Mouse (Mus musculus) layer of hippocampus, postnatal 36 days (tissue): ENCODE data around the gene Pde3a. TPM values are rescaled to one million over a fixed set of nuclear protein-coding genes. Genes with fewer than 3 reads are reported as not detected.

Experiments used
- DNase-seq, 2 experiments: peaks; one replicate each; pipeline ENCODE4 v3.0.0; 2022
- total RNA-seq, 2 experiments: library from RNA; stranded (reverse); gene quantifications; 2 replicates each; pipeline ENCODE4 v1.2.3; 2021

Gene Pde3a
- total RNA-seq, 2 experiments from 2014 or later: 2.4 to 2.9 TPM

DNA sequence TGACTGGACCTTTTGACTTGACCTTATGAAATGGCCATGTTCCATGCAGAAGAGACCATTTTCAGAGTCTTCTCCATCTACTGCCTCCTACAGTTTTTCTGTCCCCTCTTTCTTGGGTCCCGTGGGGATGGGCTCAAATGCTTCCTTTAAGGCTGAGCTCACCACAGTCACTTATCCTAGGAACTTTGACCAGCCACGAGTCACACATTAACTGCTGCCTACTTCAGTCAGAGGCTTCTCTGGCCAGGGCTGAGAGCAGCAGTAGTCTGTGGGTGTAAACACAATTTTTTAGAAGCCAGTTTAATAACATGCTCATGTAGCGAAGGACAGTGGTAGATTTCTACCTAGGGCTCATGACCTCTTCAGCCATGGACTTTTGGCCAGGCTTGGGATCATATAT is 79.0 kb downstream of the Pde3a start:
- DNase-seq: no peak

DNA sequence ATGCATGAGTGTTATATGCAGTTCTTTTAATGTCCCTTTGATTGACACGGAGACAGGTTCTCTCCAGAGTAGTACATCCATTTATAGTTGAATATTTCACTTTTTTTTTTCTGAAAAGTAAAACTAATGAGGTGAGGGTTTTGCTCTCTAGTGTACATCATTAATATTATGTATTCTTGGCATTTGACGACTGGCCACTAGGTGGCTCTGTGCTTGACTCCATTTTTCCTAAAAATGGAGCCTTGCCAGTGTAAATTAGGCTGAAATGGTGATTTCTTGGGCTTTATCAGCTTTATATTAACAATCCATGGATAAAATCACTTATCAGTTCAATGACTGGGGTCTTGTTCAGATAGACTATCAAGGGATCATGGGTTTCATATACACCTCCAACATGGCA is 82.4 kb downstream of the Pde3a start:
- DNase-seq: no peak

DNA sequence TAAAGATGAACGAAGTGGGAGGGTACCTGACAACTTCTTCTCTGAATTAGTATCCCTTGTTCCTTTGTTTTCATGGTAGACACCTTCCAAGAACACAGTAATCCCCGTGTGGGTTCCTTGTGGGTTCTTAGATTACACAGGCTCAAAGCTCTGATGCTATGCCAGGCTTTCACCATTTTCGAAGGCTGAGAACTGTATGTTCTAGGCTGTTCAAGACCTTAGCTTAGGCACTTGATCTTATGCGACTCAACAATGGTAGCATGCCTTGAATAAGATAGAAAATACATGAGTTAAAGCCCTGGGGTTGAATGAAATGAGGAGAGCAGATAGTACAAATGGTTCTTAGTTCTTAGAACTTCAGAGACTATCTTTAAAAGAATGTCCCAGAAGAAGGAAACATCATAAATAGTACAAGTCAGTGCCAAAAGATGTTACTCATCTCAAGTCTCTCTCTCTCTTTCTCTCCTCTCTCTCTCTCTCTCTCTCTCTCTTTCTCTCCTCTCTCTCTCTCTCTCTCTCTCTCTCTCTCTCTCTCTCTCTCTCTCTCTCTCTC is 83.6 kb downstream of the Pde3a start:
- DNase-seq: no peak

DNA sequence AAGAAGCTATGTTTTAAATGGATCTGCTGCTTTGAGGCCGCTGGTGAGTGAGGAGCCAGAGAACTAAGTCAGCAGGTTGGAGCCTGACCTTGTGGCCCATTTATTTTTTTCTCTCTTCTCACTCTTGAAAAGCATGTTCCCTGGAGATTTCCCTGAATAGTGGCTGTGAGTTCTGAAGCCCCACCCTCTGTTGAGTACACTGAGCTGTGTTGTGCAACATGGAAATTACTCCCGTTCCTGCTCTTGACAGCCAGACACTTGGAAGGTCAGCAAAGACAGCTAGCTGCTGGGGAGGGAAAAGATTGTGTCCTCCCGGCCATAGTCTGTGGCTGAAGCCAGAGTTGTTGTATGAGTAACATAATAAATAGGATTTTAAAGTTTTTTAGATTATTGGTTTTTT is 84.2 kb downstream of the Pde3a start:
- DNase-seq: no peak

DNA sequence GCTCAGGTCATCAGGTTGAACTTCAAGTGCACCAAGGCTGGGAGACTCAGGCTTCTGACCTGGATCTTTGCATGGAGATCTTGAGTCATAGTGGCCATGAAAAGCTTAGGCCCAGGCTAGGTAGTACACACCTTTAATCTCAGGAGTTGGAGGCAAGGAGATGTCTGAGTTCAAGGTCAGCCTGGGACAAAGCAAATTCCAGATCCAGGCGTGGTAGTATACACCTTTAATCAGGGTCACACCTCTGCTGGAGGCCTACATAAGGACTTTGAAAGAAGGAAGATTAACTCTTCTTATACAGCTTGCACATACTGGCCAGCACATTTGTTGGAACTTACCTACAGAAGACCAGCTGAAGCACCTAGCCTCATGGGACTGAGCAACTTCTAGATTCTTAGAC is 86.8 kb downstream of the Pde3a start:
- no peak for DNase-seq

DNA sequence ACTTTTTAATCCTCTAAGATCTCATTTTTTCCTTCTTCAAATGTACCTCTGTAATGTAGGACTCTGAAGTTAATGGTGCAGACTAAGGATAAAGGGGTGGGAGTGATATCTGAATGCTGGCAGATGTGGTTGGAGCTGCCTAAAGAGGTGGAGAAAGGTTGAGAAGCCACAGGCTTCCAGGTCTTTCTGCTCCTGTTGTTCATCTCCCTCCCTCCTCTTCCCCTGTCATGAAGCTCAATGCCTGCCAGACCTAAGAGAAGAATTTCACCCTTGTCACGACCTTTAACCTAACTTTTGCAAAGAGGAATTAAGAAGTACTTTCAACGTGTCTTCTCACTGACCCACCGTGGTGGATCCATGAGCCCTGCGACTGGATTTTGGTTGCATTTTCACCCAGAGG is 87.4 kb downstream of the Pde3a start:
- no peak for DNase-seq

DNA sequence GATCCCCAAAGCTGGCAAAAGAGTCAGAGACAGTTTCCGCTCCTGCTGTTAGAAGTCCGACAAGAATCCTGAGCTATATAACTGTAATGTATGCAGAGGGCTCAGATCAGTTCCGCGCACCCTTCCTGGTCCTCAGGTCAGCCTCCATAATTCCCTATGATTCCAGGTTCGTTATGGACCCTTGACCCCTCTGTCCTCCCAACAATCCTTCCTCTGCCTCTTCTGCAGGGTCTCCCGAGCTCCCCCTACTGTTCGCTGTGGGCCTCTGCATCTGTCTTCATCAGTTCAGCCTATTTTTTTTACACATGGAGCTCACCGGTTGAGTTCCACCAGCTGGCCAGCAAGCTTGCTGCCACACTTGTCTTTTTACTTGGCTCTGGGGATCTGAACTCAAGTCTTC is 88.6 kb downstream of the Pde3a start:
- DNase-seq: no peak

DNA sequence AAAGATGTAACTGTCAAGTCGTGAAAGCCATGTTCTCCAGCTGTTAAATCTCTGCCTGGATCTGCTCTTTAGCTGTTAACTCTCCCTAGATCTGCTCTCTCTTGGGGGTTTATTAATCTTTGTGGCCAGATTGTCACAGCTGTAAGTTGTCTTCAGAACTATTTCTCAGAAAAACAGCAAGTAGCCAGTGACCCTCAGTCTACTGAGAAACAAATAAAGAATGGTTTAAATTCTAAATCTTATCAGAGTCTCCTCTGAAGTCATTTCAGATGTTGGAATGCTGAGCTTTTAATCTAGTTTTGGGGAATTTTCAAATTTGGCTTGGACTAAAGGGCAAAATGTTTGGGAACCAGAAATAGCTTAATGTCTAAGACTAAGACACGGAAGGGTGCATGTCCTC is 92.3 kb downstream of the Pde3a start:
- DNase-seq: no peak

DNA sequence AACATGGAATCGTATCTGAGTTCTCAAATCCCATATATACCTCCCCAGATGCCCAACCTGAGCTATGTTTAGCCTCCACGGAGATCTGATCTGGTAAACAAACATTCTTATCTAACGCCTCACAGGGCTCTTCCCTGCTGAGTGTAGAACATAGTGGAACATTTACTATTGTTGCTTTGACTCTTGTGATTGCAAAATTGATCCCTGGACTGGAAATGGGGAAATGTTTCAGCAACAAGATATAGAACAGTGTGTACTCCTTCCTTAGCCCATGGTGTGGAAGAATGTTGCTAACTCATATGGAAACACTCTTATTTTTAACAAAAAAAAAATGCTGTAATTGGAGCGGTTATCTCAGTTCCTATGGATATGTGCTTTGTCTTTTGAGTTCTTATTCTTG is 98.8 kb downstream of the Pde3a start:
- no peak for DNase-seq

DNA sequence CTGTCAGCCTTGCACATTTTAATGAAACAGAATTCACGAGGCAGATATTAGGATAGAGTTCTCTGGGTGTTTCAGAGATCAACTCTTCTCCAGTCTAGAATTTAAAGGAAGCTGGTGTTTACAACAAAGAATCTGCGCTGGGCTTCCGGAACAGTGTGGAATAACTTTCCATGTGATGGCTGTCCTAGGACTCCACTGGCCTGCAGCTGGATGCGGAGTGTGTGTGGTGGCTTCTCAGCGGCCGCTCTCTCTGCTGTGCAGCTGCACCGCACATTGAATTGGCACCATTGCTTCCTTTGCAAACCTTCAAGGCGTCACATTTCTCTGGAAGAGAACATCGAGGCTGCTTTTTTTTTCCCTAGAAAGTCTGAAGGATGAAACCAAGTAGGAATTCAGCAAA is 99.5 kb downstream of the Pde3a start:
- DNase-seq: no peak

DNA sequence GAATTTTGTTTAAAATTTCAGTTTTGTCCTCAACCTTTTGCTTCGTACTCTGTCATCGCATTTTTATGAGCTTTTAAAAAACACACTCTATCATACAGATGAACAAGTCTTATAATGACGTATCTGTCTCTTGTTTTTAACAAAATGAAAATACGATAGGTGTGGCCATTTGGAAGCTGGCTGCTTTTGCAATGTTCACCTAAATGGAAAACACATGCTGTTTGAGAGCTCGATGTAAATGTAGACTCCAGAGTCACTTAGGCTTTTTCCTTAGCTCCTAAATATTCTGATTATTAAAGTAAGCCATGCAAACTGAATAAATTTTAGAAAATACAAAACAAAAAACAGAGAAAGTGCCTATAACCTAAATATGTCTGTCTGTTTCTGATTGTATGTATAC is 101.2 kb downstream of the Pde3a start:
- DNase-seq: no peak

DNA sequence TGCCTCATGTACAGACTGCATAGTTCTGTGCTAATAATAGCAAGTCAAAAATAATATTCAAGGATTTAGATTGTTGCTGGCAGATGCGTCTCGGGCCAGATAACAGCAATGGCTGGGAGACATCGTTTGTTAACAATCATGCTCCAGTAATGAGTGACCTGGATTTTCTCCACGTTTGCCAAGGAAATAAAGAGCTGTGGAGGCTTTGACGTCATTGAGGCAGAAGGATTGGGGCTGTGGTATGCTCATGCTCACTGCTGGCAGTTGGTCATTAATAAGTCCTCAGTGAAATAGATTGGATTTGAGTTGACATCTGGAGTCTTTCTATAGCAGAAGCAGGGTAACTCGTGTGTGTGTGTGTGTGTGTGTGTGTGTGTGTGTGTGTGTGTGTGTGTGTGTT is 103.2 kb downstream of the Pde3a start:
- DNase-seq: no peak

DNA sequence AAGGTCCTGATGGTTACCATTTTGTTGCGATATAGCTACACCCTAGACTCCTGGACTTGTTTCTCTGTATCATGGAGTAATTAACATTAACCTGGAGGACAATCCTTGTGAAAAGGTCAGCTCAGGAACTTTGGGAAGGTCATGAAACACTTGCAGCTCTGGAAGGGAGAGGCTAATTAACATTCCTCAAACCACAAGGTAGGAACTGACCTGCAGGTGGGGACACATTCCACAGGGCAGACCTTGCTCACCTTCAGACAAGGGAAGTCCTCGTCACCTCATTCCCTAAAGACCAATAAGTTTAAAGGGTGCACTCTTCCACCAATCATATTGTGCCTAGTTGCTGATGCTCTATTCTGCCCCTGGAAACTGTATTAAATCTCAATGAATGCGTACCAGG is 114.6 kb downstream of the Pde3a start:
- DNase-seq: no peak

DNA sequence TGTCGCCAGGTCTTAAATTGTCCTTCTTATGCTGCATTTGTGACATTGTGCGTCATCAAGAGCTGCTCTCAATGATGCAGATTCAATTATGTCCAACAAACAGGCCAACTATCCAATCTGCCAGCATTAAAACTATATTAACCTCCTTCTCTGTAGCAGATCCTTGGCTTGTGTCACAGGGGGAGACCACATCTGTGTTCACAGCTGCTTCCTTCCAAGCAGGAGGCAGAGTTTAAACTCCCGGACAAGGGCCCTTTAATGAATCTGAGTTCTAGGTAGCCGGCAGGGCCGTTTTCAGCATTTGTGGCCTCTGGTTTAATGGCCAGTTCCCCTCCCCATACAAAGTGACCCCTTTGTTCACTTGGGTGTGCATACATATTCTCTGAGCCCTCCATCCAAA is 118.0 kb downstream of the Pde3a start:
- DNase-seq: no peak

DNA sequence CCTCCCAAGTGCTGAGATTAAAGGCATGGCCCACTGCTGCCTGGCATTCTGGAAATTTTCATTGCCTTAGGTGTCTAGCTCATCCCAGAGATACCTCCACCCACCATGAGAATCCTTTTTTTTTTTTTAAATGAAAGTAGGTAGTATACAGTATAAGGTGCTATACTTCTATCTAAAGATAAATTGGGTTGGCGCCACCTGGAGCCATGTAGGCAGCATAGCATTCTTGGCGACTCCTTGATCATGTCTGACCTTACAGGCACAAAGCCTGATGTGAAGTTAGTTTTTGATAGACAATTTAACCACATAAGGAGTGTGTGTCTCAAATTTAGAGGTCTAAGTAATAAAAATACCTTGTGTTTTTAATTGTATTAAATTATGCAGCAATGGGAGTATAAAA is 123.6 kb downstream of the Pde3a start:
- DNase-seq: no peak

DNA sequence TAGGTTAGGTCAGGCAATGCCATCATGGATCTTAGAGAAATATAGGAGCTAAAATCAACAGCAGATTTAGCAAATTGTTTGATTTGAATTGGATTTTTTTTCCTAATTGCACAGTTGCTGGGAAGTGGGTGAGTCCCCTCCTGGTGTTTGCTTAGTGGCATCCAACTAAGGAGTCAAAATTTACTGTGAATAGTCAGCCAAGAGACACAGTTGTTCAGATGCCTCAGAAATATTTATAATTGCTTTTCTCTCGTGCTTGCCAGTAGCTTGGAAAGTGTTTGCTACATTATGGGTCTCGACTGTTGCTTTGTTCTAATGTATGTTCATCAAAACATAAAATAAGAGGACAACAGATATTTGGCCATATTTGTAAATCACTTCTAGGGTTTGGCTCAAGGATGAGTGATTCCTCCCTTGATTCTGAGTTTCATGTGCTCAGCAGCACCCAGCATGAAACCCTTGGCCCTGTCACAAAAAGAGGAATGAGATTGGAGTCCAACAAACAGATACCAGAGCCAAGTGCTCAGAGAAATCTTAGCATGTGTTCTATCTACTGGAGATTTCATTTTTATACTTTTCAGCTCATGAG is 125.5 kb downstream of the Pde3a start:
- DNase-seq: peak in 1 of 2 experiments; percentile 5

DNA sequence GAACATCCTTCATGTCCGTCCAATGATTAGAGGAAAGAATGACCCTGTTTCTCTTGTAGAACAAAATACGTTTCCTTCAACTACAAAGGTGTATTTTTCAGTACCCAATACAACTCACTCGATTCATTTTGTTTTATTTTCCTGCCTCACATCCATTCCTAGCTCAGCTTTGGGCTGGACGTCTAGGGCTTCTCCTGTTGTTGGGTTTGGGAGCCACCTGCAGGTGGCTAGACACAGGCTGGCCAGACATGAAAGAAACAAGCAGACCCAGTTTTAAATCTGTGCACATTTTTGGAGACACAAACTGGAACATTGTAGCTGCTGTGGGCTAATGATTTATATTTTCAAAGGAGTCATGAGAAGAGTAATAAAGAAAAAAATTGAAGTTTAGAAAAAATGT is 126.1 kb downstream of the Pde3a start:
- DNase-seq: no peak

DNA sequence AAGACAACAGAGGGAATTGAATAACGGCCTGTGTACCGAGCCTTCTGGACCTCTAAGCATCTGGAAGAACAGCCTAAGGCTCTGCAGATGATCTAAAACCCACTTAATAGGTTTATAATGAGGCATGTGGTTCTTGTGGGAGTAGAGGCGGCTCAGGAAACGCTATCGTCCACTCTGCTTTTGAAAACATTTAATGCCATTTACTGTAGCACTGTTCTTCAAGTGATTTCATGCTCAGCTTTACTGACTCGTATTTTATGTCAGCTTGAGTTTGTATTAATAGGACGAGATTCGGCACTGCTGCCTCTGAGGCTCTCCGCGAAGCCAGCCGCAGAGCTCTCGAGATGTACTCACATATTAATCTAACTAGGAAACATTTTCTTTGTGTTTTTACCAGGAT is 131.9 kb downstream of the Pde3a start:
- no peak for DNase-seq

DNA sequence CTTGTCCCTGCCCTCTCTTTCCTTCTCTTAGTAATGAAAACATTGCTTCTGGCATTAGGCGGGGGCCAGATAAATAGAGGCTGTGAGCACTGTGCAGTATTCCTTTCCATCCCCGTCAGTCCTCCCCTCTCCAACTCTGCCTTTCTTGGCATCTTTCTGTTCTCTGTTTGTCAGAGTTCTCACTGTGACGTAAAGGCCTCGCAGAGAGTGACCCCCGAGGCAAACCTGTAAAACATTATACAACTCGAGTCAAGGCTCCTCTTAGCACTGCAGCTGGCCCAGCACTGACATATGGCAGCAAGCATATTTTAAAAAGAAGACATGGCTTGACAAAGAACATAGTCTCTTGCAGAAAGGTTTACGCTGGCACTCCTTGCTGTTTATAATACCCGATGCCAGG is 132.4 kb downstream of the Pde3a start:
- DNase-seq: no peak

DNA sequence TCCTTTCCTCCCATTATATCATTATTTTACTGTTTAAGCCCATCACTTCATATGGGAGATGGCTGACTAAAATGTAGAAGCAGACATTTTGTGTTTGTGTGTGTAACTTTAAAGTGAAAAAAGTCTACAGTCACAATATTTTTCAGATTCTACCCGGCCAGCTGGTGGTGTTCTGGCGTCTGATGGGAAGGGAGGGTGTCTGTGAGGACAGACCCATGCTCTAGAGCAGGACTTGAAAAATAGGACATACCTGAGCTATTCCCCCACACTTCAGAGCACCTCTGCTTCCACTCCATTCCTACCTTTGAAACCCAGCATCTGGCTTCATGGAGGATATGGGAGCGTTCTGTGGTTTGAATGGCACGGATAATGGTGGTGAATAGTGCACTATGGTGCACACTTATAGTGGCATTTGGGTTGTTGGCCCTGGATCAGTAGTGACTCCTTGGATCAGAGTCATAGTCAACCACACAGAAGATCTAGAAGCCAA is 132.9 kb downstream of the Pde3a start:
- no peak for DNase-seq

DNA sequence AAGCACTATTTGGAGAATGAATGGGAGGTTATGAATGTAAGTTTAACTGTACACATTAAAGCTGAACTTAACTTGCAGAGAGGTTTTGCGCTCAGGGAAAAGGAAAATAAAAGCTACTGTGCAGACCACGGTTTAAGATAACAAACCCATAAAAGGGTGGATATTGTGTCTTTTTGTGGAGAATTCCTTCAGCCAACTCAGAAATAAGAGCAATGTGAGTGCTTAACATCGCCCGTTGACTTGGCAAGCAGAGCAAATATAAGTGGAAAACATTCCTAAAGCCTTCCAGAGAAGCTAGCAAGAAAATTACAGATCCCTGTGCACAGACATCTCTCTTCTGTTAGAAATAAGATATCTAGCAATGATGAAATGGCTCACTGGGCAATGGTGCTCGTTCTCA is 139.0 kb downstream of the Pde3a start:
- no peak for DNase-seq

DNA sequence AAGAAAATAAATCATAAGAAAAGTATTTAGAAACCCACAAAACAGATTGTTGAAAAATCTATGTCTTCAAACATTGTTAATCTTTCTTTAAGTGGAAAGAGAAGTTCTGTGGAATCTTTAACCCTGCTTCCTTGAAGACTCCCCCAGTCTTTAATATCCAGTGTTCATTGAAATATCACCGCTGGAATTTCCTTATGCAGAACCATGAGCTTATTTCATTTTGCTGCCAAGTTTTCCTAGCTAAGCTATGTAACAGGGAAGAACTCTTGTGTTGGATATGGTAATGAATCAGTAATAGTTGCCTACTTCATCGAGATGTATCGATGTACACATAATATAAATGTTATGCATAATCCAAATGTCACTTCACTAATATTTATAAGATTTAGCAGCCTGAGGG is 146.9 kb downstream of the Pde3a start:
- DNase-seq: no peak

DNA sequence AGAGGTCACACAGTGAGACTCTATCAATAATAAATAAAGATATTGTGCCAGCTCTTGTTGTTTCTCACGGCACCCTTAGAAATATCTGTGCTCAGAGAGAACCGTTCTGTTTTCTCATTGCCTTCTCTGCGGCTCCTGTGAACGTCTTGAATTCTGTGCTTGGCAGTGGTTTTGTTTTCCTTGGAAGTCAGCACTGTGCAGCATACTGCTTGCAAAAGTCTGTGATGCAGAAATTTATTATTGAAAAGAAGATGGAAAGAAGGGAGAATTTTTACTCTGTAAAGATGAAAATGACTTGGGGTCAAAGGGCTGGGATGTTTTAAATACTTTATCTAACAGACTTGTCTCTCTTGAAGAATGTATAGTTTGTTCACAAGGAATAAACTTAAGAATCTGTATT is 150.3 kb downstream of the Pde3a start:
- DNase-seq: no peak

DNA sequence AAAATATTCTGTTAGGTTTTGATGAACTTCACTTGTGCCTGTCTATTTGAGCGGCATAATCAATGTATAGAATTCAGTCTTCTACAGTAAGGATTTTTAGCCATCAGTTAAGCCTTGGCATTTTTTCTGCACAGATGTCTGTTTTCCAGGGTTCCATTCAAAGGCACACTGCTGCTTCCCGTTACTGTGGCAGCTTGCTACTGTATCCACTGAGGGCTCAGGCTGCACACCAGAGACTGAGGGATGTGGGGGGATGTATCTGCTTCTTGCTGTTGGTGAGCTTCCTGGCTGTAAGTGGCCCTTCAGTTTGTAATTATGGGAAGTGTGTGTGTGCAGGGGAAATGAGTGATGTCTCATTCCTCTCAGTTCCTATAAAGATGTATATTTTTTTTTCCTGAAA is 154.9 kb downstream of the Pde3a start:
- DNase-seq: no peak

DNA sequence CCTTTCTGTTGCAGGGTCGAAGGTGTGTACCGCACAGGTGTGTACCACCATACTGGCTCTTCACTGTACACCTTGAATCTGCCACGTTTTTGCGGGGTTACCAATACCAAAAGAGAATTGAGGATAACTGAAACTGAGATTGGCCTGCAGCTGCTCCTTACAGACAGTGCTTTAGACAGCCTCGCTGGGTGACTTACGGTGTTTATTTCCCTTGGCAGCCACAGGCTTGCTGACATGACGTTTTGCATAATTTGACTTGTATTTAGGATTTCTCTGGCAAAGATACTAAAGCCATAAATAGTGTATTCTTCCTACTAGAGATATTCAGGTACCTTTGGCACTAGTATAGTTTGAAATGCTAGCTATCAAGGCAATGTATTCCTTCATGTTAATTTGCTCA is 155.6 kb downstream of the Pde3a start:
- no peak for DNase-seq
